Mouse (Mus musculus) adrenal gland (tissue): ENCODE measurements around the gene Olfr279.

Experiments
- intact Hi-C: fragments of 180-260 bp; cut with DNase I; formaldehyde crosslinking; loops from one replicate; pipeline ENCODE4 v1.15.1; 2025
- microRNA-seq, 2 experiments: library from miRNA; unstranded; fragments of <30 nt; microRNA quantifications; one replicate each; pipeline ENCODE4; 2019

The Olfr279 gene

DNA sequence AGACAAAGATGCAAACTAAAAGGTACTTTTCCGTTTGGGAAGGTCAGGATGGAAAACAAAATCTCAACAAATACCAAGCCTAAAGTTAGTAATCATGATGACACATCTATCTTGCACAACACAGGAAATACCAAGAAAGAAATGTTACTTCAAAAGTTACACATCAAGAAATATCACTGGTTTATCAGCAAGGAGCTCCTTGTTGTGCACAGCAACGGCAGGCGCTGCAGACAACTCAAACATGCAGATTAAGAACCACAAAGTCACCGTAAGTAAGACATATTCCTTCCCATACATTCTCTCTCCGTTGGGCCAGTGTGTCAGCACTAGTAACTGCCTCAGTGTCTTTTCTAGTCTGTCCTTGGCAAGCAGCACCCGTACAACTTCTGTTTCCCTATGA is 48.9 kb downstream of the Olfr279 start:
- intact Hi-C loops, result no loop called here

GRCm38 (mm10) chr15:98543341-98543740 is 51.1 kb downstream of the Olfr279 start:
- intact Hi-C loops, result no loop called here

- intact Hi-C loops, result no loop called here
Measured at GRCm38 (mm10) chr15:98545151-98545550, 52.9 kb downstream of the Olfr279 start.

DNA sequence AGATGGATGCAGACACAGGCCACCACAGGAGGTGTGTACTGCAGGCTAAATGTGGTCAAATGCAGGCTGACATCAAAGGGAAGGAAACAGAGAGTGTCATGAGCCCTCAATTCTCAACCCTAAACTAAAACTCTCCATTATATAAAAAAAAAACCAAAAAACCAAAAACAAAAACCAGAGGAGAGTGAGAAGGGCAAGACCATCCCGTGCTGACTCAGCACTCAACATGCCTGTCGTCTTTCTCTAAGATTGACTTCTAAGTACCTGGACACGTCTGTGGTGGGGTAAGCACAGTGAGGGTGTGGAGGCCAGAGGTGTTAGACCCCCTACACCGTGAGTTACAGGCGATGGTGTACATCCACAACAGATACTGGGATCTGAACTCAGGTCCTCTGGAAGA is 54.6 kb downstream of the Olfr279 start:
- intact Hi-C loops, result no loop called here

Small RNA genes lying within 50 kb of the gene (microRNA-seq; reads per million reads assigned to microRNA genes)
- gene Mir1291, result 3.2 to 9.9 reads per million in 2 experiments
